Mouse (Mus musculus) left cerebral cortex, postnatal 36 days (tissue): ENCODE results near the gene Olfr159. TPM values are rescaled to one million over a fixed set of nuclear protein-coding genes. Genes with fewer than 3 reads are reported as not detected.

Experiments
- DNase-seq, 2 experiments: peaks; one replicate each; pipeline ENCODE4 v3.0.0; 2021 to 2022; ENCODE audit warnings: low spot score in 2 of 2, mixed read lengths in 1 of 2
- intact Hi-C: fragments of 180-260 bp; cut with DNase I; formaldehyde crosslinking; loops from one replicate; pipeline ENCODE4 v1.15.1; 2025
- total RNA-seq, 2 experiments: library from RNA; stranded (reverse); gene quantifications; 2 replicates each; pipeline ENCODE4 v1.2.3; 2021

Gene Olfr159
- total RNA-seq, 2 experiments from 2014 or later = not detected

- intact Hi-C loops = no loop called here
- no peak for DNase-seq
Measured at GRCm38 (mm10) chr4:43732171-43732570, 38.6 kb downstream of the Olfr159 start.

GRCm38 (mm10) chr4:43730750-43731297 is 40.0 kb downstream of the Olfr159 start:
- intact Hi-C loops = no loop called here
- DNase-seq = no peak

- DNase-seq = no peak
- intact Hi-C loops = no loop called here
Measured at GRCm38 (mm10) chr4:43729794-43730550, 40.8 kb downstream of the Olfr159 start, which contains the start of gene Spaar. Gene Spaar (plus strand): TSS chr4:43730034.

- intact Hi-C loops = no loop called here
- no peak for DNase-seq
Measured at GRCm38 (mm10) chr4:43729126-43729525, 41.7 kb downstream of the Olfr159 start.

GRCm38 (mm10) chr4:43728576-43728954 is 42.2 kb downstream of the Olfr159 start:
- intact Hi-C loops = no loop called here
- no peak for DNase-seq

GRCm38 (mm10) chr4:43727718-43728575 is 42.9 kb downstream of the Olfr159 start:
- DNase-seq = no peak
- intact Hi-C loops = no loop called here

GRCm38 (mm10) chr4:43726995-43727394 is 43.8 kb downstream of the Olfr159 start, which contains the start of gene Hrct1:
Gene Hrct1 (plus strand): TSS chr4:43727188.
- no peak for DNase-seq
- intact Hi-C loops = no loop called here

GRCm38 (mm10) chr4:43726228-43726993 is 44.4 kb downstream of the Olfr159 start:
- no peak for DNase-seq

GRCm38 (mm10) chr4:43724764-43725163 is 46.0 kb downstream of the Olfr159 start:
- intact Hi-C loops = no loop called here
- no peak for DNase-seq

More at GRCm38 (mm10) chr4:43726228-43726993, 44.4 kb downstream of the Olfr159 start:
- intact Hi-C loops = no loop called here

- intact Hi-C loops = no loop called here
- DNase-seq = no peak
Measured at GRCm38 (mm10) chr4:43722191-43722590, 48.6 kb downstream of the Olfr159 start.

- intact Hi-C loops = no loop called here
- no peak for DNase-seq
Measured at GRCm38 (mm10) chr4:43720491-43721228, 50.1 kb downstream of the Olfr159 start.

Other genes with a start within 250 kb of the Olfr159 start
- gene Tpm2, start 247.2 kb downstream of the Olfr159 start, total RNA-seq = 10 to 100 TPM in 1 of 2 experiments, 1 to 10 TPM in 1; 8.7 to 10.0 TPM
- 10 to 100 TPM; 74.4 to 84.8 TPM for gene Creb3, start 208.7 kb downstream of the Olfr159 start, total RNA-seq
- gene Tln1, start 208.3 kb downstream of the Olfr159 start, total RNA-seq = 10 to 100 TPM; 43.0 to 45.4 TPM
- gene Rgp1, start 192.3 kb downstream of the Olfr159 start, total RNA-seq = 10 to 100 TPM; 42.3 to 55.8 TPM
- gene Gba2, start 192.1 kb downstream of the Olfr159 start, total RNA-seq = 10 to 100 TPM; 64.9 to 71.9 TPM
- not detected for gene Msmp, start 186.5 kb downstream of the Olfr159 start, total RNA-seq
- gene Npr2, start 139.1 kb downstream of the Olfr159 start, total RNA-seq = 10 to 100 TPM; 46.4 to 62.2 TPM
- gene Spag8, start 117.4 kb downstream of the Olfr159 start, total RNA-seq = 1 to 10 TPM in 1 of 2 experiments, under 1 TPM in 1; 0.91 to 1.1 TPM
- 10 to 100 TPM; 31.4 to 39.5 TPM for gene Hint2, start 114.5 kb downstream of the Olfr159 start, total RNA-seq
- gene Tmem8b, start 102.0 kb downstream of the Olfr159 start, total RNA-seq = 10 to 100 TPM; 65.1 to 67.9 TPM
- gene Fam221b, start 101.9 kb downstream of the Olfr159 start, total RNA-seq = 1 to 10 TPM; 2.1 to 2.3 TPM
- not detected for gene Olfr70, start 70.2 kb downstream of the Olfr159 start, total RNA-seq
- gene Olfr71, start 60.8 kb downstream of the Olfr159 start, total RNA-seq = not detected
- gene Hrct1, start 43.8 kb downstream of the Olfr159 start, total RNA-seq = 1 to 10 TPM; 1.2 to 1.7 TPM
- gene Spaar, start 41.0 kb downstream of the Olfr159 start, total RNA-seq = 1 to 10 TPM in 1 of 2 experiments, under 1 TPM in 1; 0.62 to 1.1 TPM
- gene Olfr156, start 52.9 kb upstream of the Olfr159 start, total RNA-seq = not detected
- gene Olfr157, start 69.2 kb upstream of the Olfr159 start, total RNA-seq = not detected
- gene Olfr155, start 80.6 kb upstream of the Olfr159 start, total RNA-seq = not detected
- 1 to 10 TPM; 5.7 to 7.3 TPM for gene Reck, start 104.5 kb upstream of the Olfr159 start, total RNA-seq
- 1 to 10 TPM; 2.5 to 3.2 TPM for gene Glipr2, start 186.4 kb upstream of the Olfr159 start, total RNA-seq
- gene Ccin, start 212.5 kb upstream of the Olfr159 start, total RNA-seq = not detected
- gene Clta, start 233.4 kb upstream of the Olfr159 start, total RNA-seq = 100 to 1,000 TPM; 266 to 296 TPM